Mouse (Mus musculus) neural tube, embryonic 13.5 days (tissue): ENCODE measurements at regions not wholly inside any gene's neighbourhood (a gene's known extent, or its start where the extent isn't known, plus 50 kb on each side); places are given as distances from the start of the nearest gene placed in this dataset.

Source experiments
- ATAC-seq: fragments of 200-750 bp; cut with Nextera tagmentation; 2 replicates; pipeline ENCODE4 v1.8.0; 2017; ENCODE audit warnings: low read depth, mild to moderate bottlenecking, moderate TSS enrichment, moderate library complexity
- H3K27ac ChIP-seq: fragments of 300-500 bp; sonication (generic); replicated peaks from 2 replicates; pipeline ENCODE4 v1.5.1; 2015; ENCODE audit warnings: moderate library complexity, mild to moderate bottlenecking, inconsistent platforms
- H3K27me3 ChIP-seq: fragments of 300-500 bp; sonication (generic); 2 replicates; pipeline ENCODE4 v1.6.1; 2015; ENCODE audit warnings: mild to moderate bottlenecking, inconsistent platforms
- H3K36me3 ChIP-seq: fragments of 300-500 bp; sonication (generic); 2 replicates; pipeline ENCODE4 v1.6.1; 2015; ENCODE audit warnings: mild to moderate bottlenecking, inconsistent platforms
- H3K4me1 ChIP-seq: fragments of 300-500 bp; sonication (generic); replicated peaks from 2 replicates; pipeline ENCODE4 v1.6.1; 2015; ENCODE audit warnings: inconsistent platforms
- H3K4me2 ChIP-seq: fragments of 300-500 bp; sonication (generic); 2 replicates; pipeline ENCODE4 v1.6.1; 2015; ENCODE audit warnings: inconsistent platforms, mild to moderate bottlenecking, moderate library complexity
- H3K4me3 ChIP-seq: fragments of 300-500 bp; sonication (generic); 2 replicates; pipeline ENCODE4 v1.5.1; 2015; ENCODE audit warnings: mild to moderate bottlenecking, inconsistent platforms
- H3K9ac ChIP-seq: fragments of 300-500 bp; sonication (generic); 2 replicates; pipeline ENCODE4 v1.6.1; 2015; ENCODE audit warnings: moderate library complexity, mild to moderate bottlenecking, inconsistent platforms
- H3K9me3 ChIP-seq: fragments of 300-500 bp; sonication (generic); 2 replicates; pipeline ENCODE4 v1.6.1; 2016; ENCODE audit warnings: inconsistent platforms
- WGBS: fragments of 180-500 bp; shearing (Covaris S2); methylation state at CpG from one replicate; pipeline ENCODE4 v1.1.7; 2015; 5-methylcytosine and 5-hydroxymethylcytosine counted together

GRCm38 (mm10) chr2:143419791-143420190 lies 126.2 kb upstream of the Pcsk2 start:
- Histone ChIP-seq H3K4me1 (no peaks in the 10 kb centered on the region), H3K27me3 (no peaks in the 10 kb centered on the region), H3K9ac (no peak overlapping the region), H3K4me2 (no peak overlapping the region), H3K9me3 (no peaks in the 10 kb centered on the region), H3K36me3 (no peaks in the 10 kb centered on the region), H3K4me3 (no peak overlapping the region), H3K27ac (no peak overlapping the region)
- WGBS: 86% methylated on average over 2 of the region's 2 CpGs
- no peak for ATAC-seq

- Histone ChIP-seq H3K4me2 (no peak overlapping the region), H3K27ac (no peak overlapping the region)
- ATAC-seq: no peak
These were observed 95.3 kb upstream of the Pcsk2 start for GRCm38 (mm10) chr2:143450680-143451079.

GRCm38 (mm10) chr2:143451256-143451655 lies 94.7 kb upstream of the Pcsk2 start:
- no peak overlapping the region for H3K9ac ChIP-seq
- H3K4me2 ChIP-seq: no peak overlapping the region
- H3K4me3 ChIP-seq: no peak overlapping the region
- no peaks in the 10 kb centered on the region for H3K27me3 ChIP-seq
- H3K27ac ChIP-seq: no peak overlapping the region
- WGBS: 54% methylated on average over 2 of the region's 2 CpGs
- no peaks in the 10 kb centered on the region for H3K36me3 ChIP-seq
- ATAC-seq: no peak
- H3K9me3 ChIP-seq: no peaks in the 10 kb centered on the region
- H3K4me1 ChIP-seq: no peaks in the 10 kb centered on the region; the same call in 1 of the 2 replicates

More at GRCm38 (mm10) chr2:143450680-143451079, 95.3 kb upstream of the Pcsk2 start:
- Histone ChIP-seq H3K9me3 (no peaks in the 10 kb centered on the region), H3K36me3 (no peaks in the 10 kb centered on the region), H3K9ac (no peak overlapping the region), H3K4me3 (no peak overlapping the region), H3K4me1 (no peaks in the 10 kb centered on the region; the same call in 1 of the 2 replicates), H3K27me3 (no peaks in the 10 kb centered on the region)

GRCm38 (mm10) chr2:143451661-143452060 lies 94.3 kb upstream of the Pcsk2 start:
- Histone ChIP-seq H3K27me3 (no peaks in the 10 kb centered on the region), H3K4me1 (no peaks in the 10 kb centered on the region; the same call in 1 of the 2 replicates), H3K36me3 (no peaks in the 10 kb centered on the region), H3K4me2 (no peak overlapping the region), H3K27ac (no peak overlapping the region), H3K9me3 (no peaks in the 10 kb centered on the region), H3K9ac (no peak overlapping the region), H3K4me3 (no peak overlapping the region)
- ATAC-seq: no peak

DNA sequence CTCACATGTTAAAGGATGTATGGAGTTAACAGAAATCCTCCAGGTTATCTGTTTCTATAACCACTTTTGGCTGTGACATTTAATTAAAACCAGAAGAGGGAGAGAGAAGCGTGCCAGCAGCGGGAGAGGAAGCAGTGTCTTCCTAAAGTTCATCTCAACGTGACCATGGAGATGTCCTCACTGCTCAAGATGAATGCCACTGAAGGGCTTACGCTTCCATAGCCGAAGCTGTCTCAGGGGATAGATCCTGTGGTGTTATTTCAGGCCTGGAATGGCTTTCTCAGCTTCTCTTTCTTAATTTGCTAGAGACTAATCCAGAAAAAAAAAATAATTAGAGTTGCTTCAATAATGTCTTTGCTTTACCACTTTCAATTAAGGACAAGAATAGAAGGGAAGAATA lies 78.0 kb upstream of the Pcsk2 start:
- H3K4me2 ChIP-seq: no peak overlapping the region
- no peak overlapping the region for H3K27ac ChIP-seq
- no peaks in the 10 kb centered on the region for H3K36me3 ChIP-seq
- H3K4me3 ChIP-seq: no peak overlapping the region
- H3K9ac ChIP-seq: no peak overlapping the region
- no peak for ATAC-seq
- 72% methylated on average over 5 of the region's 5 CpGs for WGBS
- H3K27me3 ChIP-seq: no peaks in the 10 kb centered on the region
- no peaks in the 10 kb centered on the region for H3K9me3 ChIP-seq
- H3K4me1 ChIP-seq: no peaks in the 10 kb centered on the region

DNA sequence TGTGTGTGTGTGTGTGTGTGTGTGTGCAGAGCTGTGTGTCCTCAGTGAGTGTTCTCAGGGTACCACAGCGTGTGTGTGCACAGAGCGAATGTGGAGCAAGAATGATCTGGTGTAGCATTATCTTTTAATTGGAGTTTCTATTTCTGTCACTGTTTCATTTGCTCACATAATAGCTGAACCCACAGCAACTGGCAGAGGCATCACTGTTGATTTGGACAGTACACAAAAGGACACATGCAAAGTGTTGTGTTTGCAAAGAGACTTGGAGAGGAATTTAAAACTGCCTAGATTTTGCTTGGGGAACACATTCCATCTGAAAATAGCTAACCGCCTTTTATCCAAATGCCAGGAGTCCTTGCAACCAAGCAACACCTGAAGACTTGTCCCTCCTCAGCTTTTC lies 74.6 kb upstream of the Pcsk2 start:
- no peak overlapping the region for H3K4me2 ChIP-seq
- H3K9ac ChIP-seq: no peak overlapping the region
- no peaks in the 10 kb centered on the region for H3K36me3 ChIP-seq
- no peaks in the 10 kb centered on the region for H3K4me1 ChIP-seq
- H3K4me3 ChIP-seq: no peak overlapping the region
- no peaks in the 10 kb centered on the region for H3K27me3 ChIP-seq
- H3K27ac ChIP-seq: no peak overlapping the region
- 94% methylated on average over 3 of the region's 3 CpGs for WGBS
- no peak for ATAC-seq
- H3K9me3 ChIP-seq: no peaks in the 10 kb centered on the region

DNA sequence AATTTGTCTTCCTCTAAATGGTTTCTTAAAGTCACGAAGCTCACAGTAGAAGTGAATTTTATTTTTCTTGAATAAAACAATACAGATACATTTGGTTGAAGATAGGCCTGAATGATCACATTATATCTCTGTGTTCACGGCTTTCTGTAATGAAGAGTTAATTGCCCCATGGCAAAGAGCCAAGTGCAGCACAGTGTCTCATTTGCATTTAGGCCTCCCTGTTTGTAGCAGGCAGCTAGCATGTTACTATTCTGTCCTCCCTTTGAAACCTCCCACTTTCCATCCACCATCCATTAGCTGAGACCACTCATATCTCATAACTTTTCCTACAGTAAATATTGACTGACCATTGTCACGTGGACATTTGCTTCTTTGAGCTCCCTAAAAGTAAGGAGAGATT lies 55.1 kb upstream of the Pcsk2 start:
- peak; percentile 80 for ATAC-seq
- Histone ChIP-seq H3K4me1 (0 out of 2 replicates have a peak, but pooled peaks cover 6% of the 10 kb centered on the region), H3K4me3 (no peak overlapping the region), H3K27ac (no peak overlapping the region), H3K4me2 (no peak overlapping the region), H3K9ac (no peak overlapping the region), H3K36me3 (no peaks in the 10 kb centered on the region), H3K9me3 (no peaks in the 10 kb centered on the region), H3K27me3 (no peaks in the 10 kb centered on the region)
- WGBS: 51% methylated on average over 3 of the region's 3 CpGs
